9 mouse cellular contexts compared by ENCODE assay signal in genomic region chr16:92801567-92801966, GRCm38 (mm10). TPM values are rescaled to one million over a fixed set of nuclear protein-coding genes. Genes with fewer than 3 reads are reported as not detected.
A peak's percentile ranks its signal among the peaks of the same experiment; 100 is the strongest.
DNase-seq lines count a peak whose midpoint lies in the region; ATAC-seq and TF ChIP-seq lines count a peak whose summit lies in the region.
"Had no signal": no experiment of that assay in that cellular context is flagged by ENCODE, and none has a peak within 500 bp of the region (broad histone marks: within the 10 kb centered on the region; RNA-seq: fewer than 3 reads in every experiment).

No protein-coding gene starts in this region.

- peak overlapping the region; percentile 91 for H3K27ac ChIP-seq in bone marrow, adult 2 months (ENCODE audit: control insufficient read depth, insufficient read depth, low read depth, low read length, poor library complexity)
- peak overlapping the region; percentile 91 for H3K27ac ChIP-seq in liver, embryonic 13.5 days
- peak overlapping the region; percentile 74 for H3K27ac ChIP-seq in small intestine, adult 2 months (ENCODE audit: insufficient read depth, low read depth, low read length)
- H3K27ac ChIP-seq in forebrain, embryonic 15.5 days (replicated peaks): no peak overlapping the region

- no peaks in the 10 kb centered on the region for H3K9me3 ChIP-seq in liver, embryonic 13.5 days (replicated peaks)
- no peaks in the 10 kb centered on the region for H3K9me3 ChIP-seq in forebrain, embryonic 15.5 days

- peaks cover 9% of the 10 kb centered on the region for H3K36me3 ChIP-seq in liver, embryonic 13.5 days
- H3K36me3 ChIP-seq in small intestine, adult 2 months (ENCODE audit: control insufficient read depth, insufficient read depth, low read length): no peaks in the 10 kb centered on the region
- no peaks in the 10 kb centered on the region for H3K36me3 ChIP-seq in forebrain, embryonic 15.5 days

- TF ChIP-seq POLR2A in bone marrow, adult 2 months (IDR thresholded peaks at IDR 0.05; ENCODE audit: borderline replicate concordance, control insufficient read depth, low read depth, low read length): peak; percentile 74
- no peak for TF ChIP-seq POLR2A in small intestine, adult 2 months (IDR thresholded peaks at IDR 0.05; ENCODE audit: low read depth, low read length)

- H3K4me2 ChIP-seq in liver, embryonic 13.5 days: peak overlapping the region; percentile 68
- H3K4me2 ChIP-seq in forebrain, embryonic 15.5 days (replicated peaks): no peak overlapping the region

- 5% methylated on average over 12 of the region's 12 CpGs for WGBS in bone marrow, adult 2 months
- 15% methylated on average over 12 of the region's 12 CpGs for WGBS in liver, embryonic 13.5 days (ENCODE audit: insufficient replicate concordance)
- 68% methylated on average over 12 of the region's 12 CpGs for WGBS in small intestine, adult 2 months
- 85% methylated on average over 12 of the region's 12 CpGs for WGBS in forebrain, embryonic 15.5 days

- H3K27me3 ChIP-seq in liver, embryonic 13.5 days: no peaks in the 10 kb centered on the region
- no peaks in the 10 kb centered on the region for H3K27me3 ChIP-seq in small intestine, adult 2 months (ENCODE audit: control insufficient read depth, insufficient read depth, low read length)
- H3K27me3 ChIP-seq in forebrain, embryonic 15.5 days: no peaks in the 10 kb centered on the region

- peak; percentile 84 for DNase-seq in liver, embryonic 13.5 days
- DNase-seq in neural tube, embryonic 10.5 days (ENCODE audit: extremely low spot score, low spot score): no peak
- DNase-seq in retina, postnatal 1 day: no peak
- no peak for DNase-seq in urinary bladder, postnatal 36 days (ENCODE audit: low spot score in 2 of 2)

- H3K4me1 ChIP-seq in bone marrow, adult 2 months (ENCODE audit: control insufficient read depth, insufficient read depth, low read length): peaks cover 21% of the 10 kb centered on the region
- peaks cover 95% of the 10 kb centered on the region for H3K4me1 ChIP-seq in liver, embryonic 13.5 days (replicated peaks)
- H3K4me1 ChIP-seq in small intestine, adult 2 months (ENCODE audit: control insufficient read depth, insufficient read depth, insufficient read length, low read length): no peaks in the 10 kb centered on the region; the same call in 1 of the 2 replicates
- no peaks in the 10 kb centered on the region for H3K4me1 ChIP-seq in forebrain, embryonic 15.5 days

- ATAC-seq in CD4-positive, CD25-positive, alpha-beta regulatory T cell, adult 4 months: peak; percentile 84
- peak; percentile 95 for ATAC-seq in liver, embryonic 13.5 days (ENCODE audit: low read depth)
- ATAC-seq in forebrain, embryonic 15.5 days (replicated peaks): no peak
- ATAC-seq: hindbrain, embryonic 16.5 days had no signal

- no peak for TF ChIP-seq CTCF in bone marrow, adult 2 months (IDR thresholded peaks at IDR 0.05; ENCODE audit: control insufficient read depth, insufficient read depth, low read length)
- TF ChIP-seq CTCF in small intestine, adult 2 months (IDR thresholded peaks at IDR 0.05; ENCODE audit: extremely low read depth, insufficient read length, insufficient replicate concordance, low read depth, low read length): no peak

- H3K9ac ChIP-seq in liver, embryonic 13.5 days: peak overlapping the region; percentile 55
- H3K9ac ChIP-seq in forebrain, embryonic 15.5 days (replicated peaks): no peak overlapping the region

- H3K4me3 ChIP-seq in bone marrow, adult 2 months (replicated peaks; ENCODE audit: control insufficient read depth, low read depth, low read length): peak overlapping the region; percentile 22
- H3K4me3 ChIP-seq in liver, embryonic 13.5 days (replicated peaks): peak overlapping the region; percentile 33
- H3K4me3 ChIP-seq in small intestine, adult 2 months (ENCODE audit: low read depth, low read length): no peak overlapping the region
- H3K4me3 ChIP-seq in forebrain, embryonic 15.5 days: no peak overlapping the region

RNA-seq across cellular contexts. Expression of gene Runx1, which starts 24.4 kb away (rescaled TPM):
- polyA plus RNA-seq in CD4-positive, CD25-positive, alpha-beta regulatory T cell, adult 4 months (2017; shearing (Covaris generic)): 10 to 100 TPM; 40.2 to 41.6 TPM
- polyA plus RNA-seq in bone marrow, adult 2 months (2011; ENCODE audit: insufficient read depth, insufficient read length, low replicate concordance, missing spikeins): 15.8 and 24.5 TPM in 2 replicates
- 5.9 and 6.9 TPM in 2 replicates for polyA plus RNA-seq in liver, embryonic 13.5 days (2015; fragmentation: Nextera tagmentation; extraction: Ambion mirVana)
- 15.4 and 16.0 TPM in 2 replicates for polyA plus RNA-seq in small intestine, adult 2 months (2012; rRNA removed)
- polyA plus RNA-seq in forebrain, embryonic 15.5 days (2015; fragmentation: Nextera tagmentation; extraction: Ambion mirVana): 0.39 and 0.54 TPM in 2 replicates

Comparison
In these comparisons a context has a peak if more than half of its experiments do, and no peak if none do; other contexts are left out.
1. H3K4me3 ChIP-seq: peak in bone marrow, adult 2 months (single experiment) and liver, embryonic 13.5 days (single experiment); none in small intestine, adult 2 months (single experiment) and forebrain, embryonic 15.5 days (single experiment).